Mouse (Mus musculus): ENCODE results near the gene Csrp1. TPM values are rescaled to one million over a fixed set of nuclear protein-coding genes. Genes with fewer than 3 reads are reported as not detected.

Csrp1 gene
- polyA plus RNA-seq, 1 experiment = 4.0 TPM

GRCm38 (mm10) chr1:135678145-135678544, 41.7 kb upstream of the Csrp1 start:
- no peak overlapping the region for H3K4me3 ChIP-seq (replicated peaks)
- H3K36me3 ChIP-seq (ENCODE audit: control insufficient read depth) = no peaks in the 10 kb centered on the region
- TF ChIP-seq GATA1 (IDR thresholded peaks at IDR 0.05; ENCODE audit: low read length) = no peak
- no peak for TF ChIP-seq TAL1 (IDR thresholded peaks at IDR 0.05; ENCODE audit: low read length)
- peaks cover 9% of the 10 kb centered on the region for H3K4me1 ChIP-seq (ENCODE audit: control insufficient read depth)
- no peaks in the 10 kb centered on the region for H3K9me3 ChIP-seq (ENCODE audit: control insufficient read depth, low read length)
- H3K27me3 ChIP-seq (ENCODE audit: control insufficient read depth) = no peaks in the 10 kb centered on the region

DNA sequence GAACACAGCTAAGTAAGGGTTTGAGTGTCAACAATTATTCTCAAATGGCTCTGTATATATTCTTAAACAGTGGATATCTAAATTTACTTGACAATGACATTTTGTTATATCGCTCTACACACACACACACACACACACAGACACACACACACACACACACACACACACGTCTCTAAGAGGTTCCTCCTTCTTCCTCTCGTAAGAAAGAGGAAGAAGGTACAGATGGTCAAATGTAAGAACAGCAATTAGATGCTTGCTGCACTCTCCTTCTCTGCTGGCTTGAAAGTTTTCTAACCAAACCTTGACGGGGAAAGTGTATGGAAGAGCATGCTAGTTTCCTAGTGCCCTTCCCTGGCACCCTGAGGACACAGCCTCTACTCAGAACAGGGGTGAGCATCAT, 39.1 kb upstream of the Csrp1 start:
- no peak for TF ChIP-seq GATA1 (IDR thresholded peaks at IDR 0.05; ENCODE audit: low read length)
- Histone ChIP-seq H3K4me1 (ENCODE audit: control insufficient read depth) (peaks cover 4% of the 10 kb centered on the region), H3K36me3 (ENCODE audit: control insufficient read depth) (no peaks in the 10 kb centered on the region), H3K9me3 (ENCODE audit: control insufficient read depth, low read length) (no peaks in the 10 kb centered on the region), H3K27me3 (ENCODE audit: control insufficient read depth) (peaks cover 15% of the 10 kb centered on the region), H3K4me3 (replicated peaks) (no peak overlapping the region)

- H3K36me3 ChIP-seq (ENCODE audit: control insufficient read depth) = no peaks in the 10 kb centered on the region
- no peak overlapping the region for H3K4me3 ChIP-seq (replicated peaks)
- peaks cover 19% of the 10 kb centered on the region for H3K27me3 ChIP-seq (ENCODE audit: control insufficient read depth)
- H3K4me1 ChIP-seq (ENCODE audit: control insufficient read depth) = peaks cover under 1% of the 10 kb centered on the region; the same call in 1 of the 2 replicates
- TF ChIP-seq TAL1 (IDR thresholded peaks at IDR 0.05; ENCODE audit: low read length) (no peak), GATA1 (IDR thresholded peaks at IDR 0.05; ENCODE audit: low read length) (no peak)
- H3K9me3 ChIP-seq (ENCODE audit: control insufficient read depth, low read length) = no peaks in the 10 kb centered on the region
These were observed 38.7 kb upstream of the Csrp1 start for GRCm38 (mm10) chr1:135681122-135681521.

GRCm38 (mm10) chr1:135684895-135685294, 35.0 kb upstream of the Csrp1 start:
- peaks cover 4% of the 10 kb centered on the region; the same call in 1 of the 2 replicates for H3K4me1 ChIP-seq (ENCODE audit: control insufficient read depth)
- peaks cover 57% of the 10 kb centered on the region for H3K27me3 ChIP-seq (ENCODE audit: control insufficient read depth)
- no peaks in the 10 kb centered on the region for H3K9me3 ChIP-seq (ENCODE audit: control insufficient read depth, low read length)
- H3K4me3 ChIP-seq (replicated peaks) = no peak overlapping the region
- no peaks in the 10 kb centered on the region for H3K36me3 ChIP-seq (ENCODE audit: control insufficient read depth)
- no peak for TF ChIP-seq TAL1 (IDR thresholded peaks at IDR 0.05; ENCODE audit: low read length)
- TF ChIP-seq GATA1 (IDR thresholded peaks at IDR 0.05; ENCODE audit: low read length) = no peak

DNA sequence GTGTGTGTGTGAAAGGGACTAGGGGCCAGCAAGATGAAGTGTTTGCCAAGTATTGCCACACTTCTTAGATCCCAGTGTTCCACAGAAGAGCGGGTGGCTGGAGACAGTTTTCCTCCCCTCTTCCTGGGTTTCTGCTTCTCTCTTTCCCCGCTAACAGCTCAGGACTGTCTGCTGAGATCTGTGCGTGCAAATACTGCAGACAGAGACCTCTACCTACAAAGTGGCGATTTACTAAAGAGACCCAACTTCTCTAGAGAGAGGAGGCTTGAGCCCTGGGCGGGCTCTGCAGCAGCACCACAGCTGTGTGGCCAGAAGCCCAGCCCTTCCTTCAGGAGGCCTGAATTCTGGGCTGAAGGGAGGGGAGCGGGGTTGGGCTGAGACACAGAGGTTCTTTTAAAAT, 34.5 kb upstream of the Csrp1 start:
- Histone ChIP-seq H3K9me3 (ENCODE audit: control insufficient read depth, low read length) (no peaks in the 10 kb centered on the region), H3K4me1 (ENCODE audit: control insufficient read depth) (peaks cover 4% of the 10 kb centered on the region; the same call in 1 of the 2 replicates), H3K36me3 (ENCODE audit: control insufficient read depth) (no peaks in the 10 kb centered on the region), H3K4me3 (replicated peaks) (no peak overlapping the region), H3K27me3 (ENCODE audit: control insufficient read depth) (peaks cover 59% of the 10 kb centered on the region)
- TF ChIP-seq GATA1 (IDR thresholded peaks at IDR 0.05; ENCODE audit: low read length) (no peak), TAL1 (IDR thresholded peaks at IDR 0.05; ENCODE audit: low read length) (no peak)

GRCm38 (mm10) chr1:135686792-135687510, 32.9 kb upstream of the Csrp1 start:
- no peaks in the 10 kb centered on the region for H3K9me3 ChIP-seq (ENCODE audit: control insufficient read depth, low read length)
- no peaks in the 10 kb centered on the region for H3K36me3 ChIP-seq (ENCODE audit: control insufficient read depth)
- TF ChIP-seq GATA1 (IDR thresholded peaks at IDR 0.05; ENCODE audit: low read length) (no peak), TAL1 (IDR thresholded peaks at IDR 0.05; ENCODE audit: low read length) (no peak)
- peaks cover 59% of the 10 kb centered on the region for H3K27me3 ChIP-seq (ENCODE audit: control insufficient read depth)
- peaks cover 8% of the 10 kb centered on the region for H3K4me1 ChIP-seq (ENCODE audit: control insufficient read depth)
- peak overlapping the region; percentile 19 for H3K4me3 ChIP-seq (replicated peaks)

- Histone ChIP-seq H3K4me1 (ENCODE audit: control insufficient read depth) (peaks cover 8% of the 10 kb centered on the region), H3K27me3 (ENCODE audit: control insufficient read depth) (peaks cover 59% of the 10 kb centered on the region), H3K36me3 (ENCODE audit: control insufficient read depth) (no peaks in the 10 kb centered on the region), H3K4me3 (replicated peaks) (peak overlapping the region; percentile 30), H3K9me3 (ENCODE audit: control insufficient read depth, low read length) (no peaks in the 10 kb centered on the region)
- TF ChIP-seq GATA1 (IDR thresholded peaks at IDR 0.05; ENCODE audit: low read length) (no peak), TAL1 (IDR thresholded peaks at IDR 0.05; ENCODE audit: low read length) (no peak)
These were observed 31.9 kb upstream of the Csrp1 start for GRCm38 (mm10) chr1:135687771-135688492.

DNA sequence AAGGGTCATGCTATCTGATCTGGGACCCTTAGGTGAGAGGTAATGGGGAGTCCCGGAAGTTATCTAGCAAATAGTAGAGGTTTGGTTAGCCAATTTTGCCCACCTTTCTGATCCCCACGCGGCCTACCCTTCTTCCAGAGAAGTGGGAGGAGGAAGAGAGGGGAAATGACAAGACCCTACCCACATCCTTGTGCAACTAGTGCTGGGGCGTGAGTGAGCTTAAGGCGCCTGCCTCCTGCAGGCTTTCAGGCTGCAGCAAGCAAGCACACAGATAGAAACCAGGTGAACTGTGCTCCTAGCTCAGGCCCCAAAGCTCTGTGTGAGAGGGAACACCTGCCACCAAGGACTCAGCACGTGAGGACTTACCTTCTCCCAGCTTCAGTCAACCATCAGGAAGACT, 31.2 kb upstream of the Csrp1 start:
- H3K4me1 ChIP-seq (ENCODE audit: control insufficient read depth) = peaks cover 8% of the 10 kb centered on the region
- TF ChIP-seq TAL1 (IDR thresholded peaks at IDR 0.05; ENCODE audit: low read length) = no peak
- no peak for TF ChIP-seq GATA1 (IDR thresholded peaks at IDR 0.05; ENCODE audit: low read length)
- H3K27me3 ChIP-seq (ENCODE audit: control insufficient read depth) = peaks cover 59% of the 10 kb centered on the region
- no peaks in the 10 kb centered on the region for H3K9me3 ChIP-seq (ENCODE audit: control insufficient read depth, low read length)
- H3K36me3 ChIP-seq (ENCODE audit: control insufficient read depth) = no peaks in the 10 kb centered on the region
- no peak overlapping the region for H3K4me3 ChIP-seq (replicated peaks)

GRCm38 (mm10) chr1:135690784-135691416, 29.0 kb upstream of the Csrp1 start:
- Histone ChIP-seq H3K9me3 (ENCODE audit: control insufficient read depth, low read length) (no peaks in the 10 kb centered on the region), H3K4me1 (ENCODE audit: control insufficient read depth) (peaks cover 8% of the 10 kb centered on the region), H3K36me3 (ENCODE audit: control insufficient read depth) (no peaks in the 10 kb centered on the region), H3K4me3 (replicated peaks) (no peak overlapping the region), H3K27me3 (ENCODE audit: control insufficient read depth) (peaks cover 42% of the 10 kb centered on the region)
- TF ChIP-seq TAL1 (IDR thresholded peaks at IDR 0.05; ENCODE audit: low read length) = no peak
- no peak for TF ChIP-seq GATA1 (IDR thresholded peaks at IDR 0.05; ENCODE audit: low read length)

Data from erythroblast, embryonic 14.5 days (primary cell).